Comparison of ENCODE assay signal across 27 mouse cellular contexts in the genomic region with DNA sequence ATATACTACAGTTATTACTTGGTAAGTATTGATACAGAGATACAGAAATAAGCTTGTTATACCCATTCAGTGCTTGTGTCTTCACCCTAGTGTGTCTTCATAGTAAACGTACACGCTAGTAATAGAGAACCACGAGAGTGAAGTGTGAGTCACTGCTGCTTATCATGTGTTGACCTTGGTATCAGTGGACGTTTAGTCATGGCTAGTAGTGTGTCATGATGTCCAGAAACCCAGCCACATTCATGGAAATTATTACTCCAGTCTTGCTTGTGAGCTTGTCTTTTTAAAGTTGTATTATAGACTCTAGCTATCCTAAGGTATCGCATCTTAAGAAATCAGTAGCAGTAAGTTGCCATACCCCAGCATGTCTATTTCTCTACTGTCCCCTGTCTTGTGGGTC. TPM values are rescaled to one million over a fixed set of nuclear protein-coding genes. Genes with fewer than 3 reads are reported as not detected.
DNase-seq lines count a peak whose midpoint lies in the region; ATAC-seq and TF ChIP-seq lines count a peak whose summit lies in the region.
"Had no signal": no experiment of that assay in that cellular context is flagged by ENCODE, and none has a peak within 500 bp of the region (broad histone marks: within the 10 kb centered on the region; RNA-seq: fewer than 3 reads in every experiment).

No protein-coding gene starts in this region.

- ATAC-seq in hindbrain, embryonic 11.5 days (ENCODE audit: low FRiP score): no peak
- ATAC-seq: activated CD4-positive, CD25-positive, alpha-beta regulatory T cell, adult 4 months; forebrain, embryonic 13.5 days; inflammation-experienced regulatory T-cells, adult 6 months; midbrain, embryonic 15.5 days had no signal

- H3K9ac ChIP-seq in hindbrain, embryonic 11.5 days (ENCODE audit: low read depth, low read length): no peak overlapping the region
- H3K9ac ChIP-seq: embryonic facial prominence, embryonic 13.5 days; forebrain, embryonic 13.5 days; hindbrain, embryonic 14.5 days; midbrain, embryonic 15.5 days; neural tube, embryonic 12.5 days had no signal

- no peaks in the 10 kb centered on the region for H3K9me3 ChIP-seq in hindbrain, embryonic 11.5 days (ENCODE audit: control insufficient read depth, low read length)
- H3K9me3 ChIP-seq: embryonic facial prominence, embryonic 13.5 days; forebrain, embryonic 13.5 days; midbrain, embryonic 15.5 days; neural tube, embryonic 12.5 days had no signal

- H3K4me1 ChIP-seq in lung, adult 2 months (ENCODE audit: control insufficient read depth, insufficient read depth, low read length): no peaks in the 10 kb centered on the region
- peaks cover 5% of the 10 kb centered on the region; the same call in 1 of the 2 replicates for H3K4me1 ChIP-seq in small intestine, adult 2 months (ENCODE audit: control insufficient read depth, insufficient read depth, insufficient read length, low read length)
- H3K4me1 ChIP-seq in hindbrain, embryonic 11.5 days (replicated peaks; ENCODE audit: control insufficient read depth, insufficient read depth, low read length): no peaks in the 10 kb centered on the region
- H3K4me1 ChIP-seq: embryonic facial prominence, embryonic 13.5 days; forebrain, embryonic 13.5 days; midbrain, embryonic 15.5 days; neural tube, embryonic 12.5 days had no signal

- TF ChIP-seq CTCF in lung, adult 2 months (IDR thresholded peaks at IDR 0.05; ENCODE audit: insufficient read depth, low read length): no peak
- no peak for TF ChIP-seq CTCF in small intestine, adult 2 months (IDR thresholded peaks at IDR 0.05; ENCODE audit: extremely low read depth, insufficient read length, insufficient replicate concordance, low read depth, low read length)

- DNase-seq in adrenal gland, postnatal 14 days: peak; percentile 53
- no peak for DNase-seq in adrenal gland, adult 8-10 months
- peak; percentile 22 for DNase-seq in lung, postnatal 36 days
- DNase-seq in lung, adult 2 months: no peak
- DNase-seq in adrenal gland, postnatal 36 days: peak; percentile 42 to 47
- DNase-seq in hindbrain, embryonic 11.5 days (ENCODE audit: low spot score): no peak
- DNase-seq in urinary bladder, adult 18-20 months (ENCODE audit: low spot score in 2 of 2): no peak
- DNase-seq: cerebellum, adult 8-10 months; cerebellum, postnatal 36 days; embryo, embryonic 11 days; kidney, adult 8-10 months; kidney, postnatal 10 days; layer of hippocampus, postnatal 36 days; lung, adult 18-20 months; lung, postnatal 14 days; right cerebral cortex, postnatal 14 days; spleen, adult 18-20 months; thymus, postnatal 25 days had no signal

- TF ChIP-seq POLR2A in lung, adult 2 months (IDR thresholded peaks at IDR 0.05; ENCODE audit: borderline replicate concordance, extremely low read depth, low read depth, low read length): no peak
- no peak for TF ChIP-seq POLR2A in small intestine, adult 2 months (IDR thresholded peaks at IDR 0.05; ENCODE audit: low read depth, low read length)

- H3K27me3 ChIP-seq in small intestine, adult 2 months (ENCODE audit: control insufficient read depth, insufficient read depth, low read length): no peaks in the 10 kb centered on the region
- no peaks in the 10 kb centered on the region for H3K27me3 ChIP-seq in hindbrain, embryonic 11.5 days (ENCODE audit: control insufficient read depth, insufficient read depth, low read length)
- H3K27me3 ChIP-seq: embryonic facial prominence, embryonic 13.5 days; forebrain, embryonic 13.5 days; midbrain, embryonic 15.5 days; neural tube, embryonic 12.5 days had no signal

- H3K4me3 ChIP-seq in lung, adult 2 months (replicated peaks; ENCODE audit: extremely low read depth, low read depth, low read length): no peak overlapping the region
- no peak overlapping the region for H3K4me3 ChIP-seq in small intestine, adult 2 months (ENCODE audit: low read depth, low read length)
- no peak overlapping the region for H3K4me3 ChIP-seq in hindbrain, embryonic 11.5 days (ENCODE audit: low read depth, low read length)
- H3K4me3 ChIP-seq: embryonic facial prominence, embryonic 13.5 days; forebrain, embryonic 13.5 days; midbrain, embryonic 15.5 days; neural tube, embryonic 12.5 days had no signal

- H3K4me2 ChIP-seq in hindbrain, embryonic 11.5 days (replicated peaks; ENCODE audit: low read depth, low read length): no peak overlapping the region
- H3K4me2 ChIP-seq: embryonic facial prominence, embryonic 13.5 days; forebrain, embryonic 13.5 days; heart, embryonic 11.5 days; hindbrain, embryonic 14.5 days; midbrain, embryonic 15.5 days; neural tube, embryonic 12.5 days had no signal

- WGBS in lung, adult 2 months: 66% methylated on average over 5 of the region's 5 CpGs
- WGBS in small intestine, adult 2 months: 56% methylated on average over 5 of the region's 5 CpGs
- 91% methylated on average over 5 of the region's 5 CpGs for WGBS in hindbrain, embryonic 11.5 days

- peaks cover 6% of the 10 kb centered on the region; the same call in 1 of the 2 replicates for H3K36me3 ChIP-seq in small intestine, adult 2 months (ENCODE audit: control insufficient read depth, insufficient read depth, low read length)
- no peaks in the 10 kb centered on the region for H3K36me3 ChIP-seq in hindbrain, embryonic 11.5 days (ENCODE audit: control insufficient read depth, insufficient read depth, low read length)
- H3K36me3 ChIP-seq: midbrain, embryonic 15.5 days had no signal

- peak overlapping the region; percentile 64; the same call in 1 of the 2 replicates for H3K27ac ChIP-seq in small intestine, adult 2 months (ENCODE audit: insufficient read depth, low read depth, low read length)
- H3K27ac ChIP-seq in hindbrain, embryonic 11.5 days (ENCODE audit: low read depth, low read length): no peak overlapping the region
- H3K27ac ChIP-seq: embryonic facial prominence, embryonic 13.5 days; forebrain, embryonic 13.5 days; hindbrain, embryonic 14.5 days; midbrain, embryonic 15.5 days; neural tube, embryonic 12.5 days had no signal

RNA-seq across cellular contexts. Expression of gene Gusb, which starts 24.2 kb away (rescaled TPM):
- 40.0 and 41.2 TPM in 2 replicates for total RNA-seq in adrenal gland, postnatal 14 days (2021)
- 10 to 100 TPM; 57.5 to 75.2 (median 68.5) TPM for total RNA-seq in adrenal gland, adult 8-10 months (2022)
- 39.0 and 44.8 TPM in 2 replicates for polyA plus RNA-seq in lung, adult 2 months (2012; rRNA removed)
- total RNA-seq in adrenal gland, postnatal 36 days (2021): 10 to 100 TPM; 48.1 to 53.8 TPM
- 11.9 and 13.9 TPM in 2 replicates for polyA plus RNA-seq in small intestine, adult 2 months (2012; rRNA removed)
- polyA plus RNA-seq in hindbrain, embryonic 11.5 days (2014; fragmentation: Nextera tagmentation; extraction: Ambion mirVana): 33.2 and 35.0 TPM in 2 replicates

RNA-seq across cellular contexts. Expression of gene Vkorc1l1, which starts 36.8 kb away (rescaled TPM):
- total RNA-seq in adrenal gland, postnatal 14 days (2021): 30.1 and 31.2 TPM in 2 replicates
- total RNA-seq in adrenal gland, adult 8-10 months (2022): 10 to 100 TPM; 29.2 to 38.6 (median 34.6) TPM
- 9.7 and 19.5 TPM in 2 replicates for polyA plus RNA-seq in lung, adult 2 months (2012; rRNA removed)
- total RNA-seq in adrenal gland, postnatal 36 days (2021): 10 to 100 TPM; 31.9 to 38.5 TPM
- 8.8 and 11.4 TPM in 2 replicates for polyA plus RNA-seq in small intestine, adult 2 months (2012; rRNA removed)
- 28.5 and 34.1 TPM in 2 replicates for polyA plus RNA-seq in hindbrain, embryonic 11.5 days (2014; fragmentation: Nextera tagmentation; extraction: Ambion mirVana)

RNA-seq across cellular contexts. Expression of gene Asl, which starts 50.4 kb away (rescaled TPM):
- total RNA-seq in adrenal gland, postnatal 14 days (2021): 131 and 168 TPM in 2 replicates
- 100 to 1,000 TPM; 137 to 158 (median 148) TPM for total RNA-seq in adrenal gland, adult 8-10 months (2022)
- 22.1 and 27.3 TPM in 2 replicates for polyA plus RNA-seq in lung, adult 2 months (2012; rRNA removed)
- total RNA-seq in adrenal gland, postnatal 36 days (2021): 100 to 1,000 TPM in 1 of 2 experiments, 10 to 100 TPM in 1; 100.0 to 138 TPM
- 35.9 and 54.6 TPM in 2 replicates for polyA plus RNA-seq in small intestine, adult 2 months (2012; rRNA removed)
- 26.0 and 34.1 TPM in 2 replicates for polyA plus RNA-seq in hindbrain, embryonic 11.5 days (2014; fragmentation: Nextera tagmentation; extraction: Ambion mirVana)

RNA-seq across cellular contexts. Expression of gene Crcp, which starts 50.5 kb away (rescaled TPM):
- total RNA-seq in adrenal gland, postnatal 14 days (2021): 35.9 and 38.6 TPM in 2 replicates
- 10 to 100 TPM; 44.8 to 48.3 (median 47.7) TPM for total RNA-seq in adrenal gland, adult 8-10 months (2022)
- polyA plus RNA-seq in lung, adult 2 months (2012; rRNA removed): 9.4 and 12.9 TPM in 2 replicates
- 10 to 100 TPM; 27.2 to 39.6 TPM for total RNA-seq in adrenal gland, postnatal 36 days (2021)
- 6.6 and 9.7 TPM in 2 replicates for polyA plus RNA-seq in small intestine, adult 2 months (2012; rRNA removed)
- 42.2 and 44.8 TPM in 2 replicates for polyA plus RNA-seq in hindbrain, embryonic 11.5 days (2014; fragmentation: Nextera tagmentation; extraction: Ambion mirVana)

Comparison
In these comparisons a context has a peak if more than half of its experiments do, and no peak if none do; other contexts are left out.
1. DNase-seq: peak in adrenal gland, postnatal 14 days (single experiment), lung, postnatal 36 days (single experiment) and adrenal gland, postnatal 36 days (2 of 2); none in adrenal gland, adult 8-10 months (single experiment), lung, adult 2 months (single experiment), hindbrain, embryonic 11.5 days (single experiment) and urinary bladder, adult 18-20 months (0 of 2).